Mouse (Mus musculus): Measurements from ENCODE around the gene Sbno2. TPM values are rescaled to one million over a fixed set of nuclear protein-coding genes. Genes with fewer than 3 reads are reported as not detected.

The Sbno2 gene
- total RNA-seq, 2 experiments from 2014 or later, result 16.9 to 19.1 TPM

- ATAC-seq (replicated peaks; ENCODE audit: poor library complexity), result no peak
These were observed 22.5 kb upstream of the Sbno2 start for GRCm38 (mm10) chr10:80127920-80128319.

- ATAC-seq (replicated peaks; ENCODE audit: poor library complexity), result peak; percentile 85
These were observed 18.7 kb upstream of the Sbno2 start for GRCm38 (mm10) chr10:80123932-80124562.

- peak; percentile 12; the same call in 1 of the 2 replicates for ATAC-seq (replicated peaks; ENCODE audit: poor library complexity)
These were observed 16.3 kb upstream of the Sbno2 start for GRCm38 (mm10) chr10:80121639-80122038.

- ATAC-seq (replicated peaks; ENCODE audit: poor library complexity), result no peak
These were observed 14.8 kb upstream of the Sbno2 start for GRCm38 (mm10) chr10:80120146-80120545.

- no peak for ATAC-seq (replicated peaks; ENCODE audit: poor library complexity)
These were observed 13.2 kb upstream of the Sbno2 start for GRCm38 (mm10) chr10:80118552-80118951.

- no peak for ATAC-seq (replicated peaks; ENCODE audit: poor library complexity)
These were observed 12.4 kb upstream of the Sbno2 start for GRCm38 (mm10) chr10:80117736-80118135.

- peak; percentile 15 for ATAC-seq (replicated peaks; ENCODE audit: poor library complexity)
These were observed 11.7 kb upstream of the Sbno2 start for GRCm38 (mm10) chr10:80116927-80117691.

GRCm38 (mm10) chr10:80116563-80116926, 11.2 kb upstream of the Sbno2 start:
- no peak for ATAC-seq (replicated peaks; ENCODE audit: poor library complexity)

- ATAC-seq (replicated peaks; ENCODE audit: poor library complexity), result no peak
These were observed 10.6 kb upstream of the Sbno2 start for GRCm38 (mm10) chr10:80115944-80116335.

- peak; percentile 78 for ATAC-seq (replicated peaks; ENCODE audit: poor library complexity)
These were observed 10.0 kb upstream of the Sbno2 start, which contains the start of gene Stk11 for GRCm38 (mm10) chr10:80115290-80115943. Gene Stk11 (plus strand): TSS chr10:80115803.

GRCm38 (mm10) chr10:80114341-80115284, 9.2 kb upstream of the Sbno2 start:
- ATAC-seq (replicated peaks; ENCODE audit: poor library complexity), result peak; percentile 58

GRCm38 (mm10) chr10:80107678-80108077, 2.3 kb upstream of the Sbno2 start:
- ATAC-seq (replicated peaks; ENCODE audit: poor library complexity), result no peak

GRCm38 (mm10) chr10:80105926-80106325, 555 bp upstream of the Sbno2 start:
- ATAC-seq (replicated peaks; ENCODE audit: poor library complexity), result no peak

- ATAC-seq (replicated peaks; ENCODE audit: poor library complexity), result no peak
These were observed 1.2 kb downstream of the Sbno2 start for GRCm38 (mm10) chr10:80104181-80104580.

GRCm38 (mm10) chr10:80103032-80103431, 2.3 kb downstream of the Sbno2 start:
- ATAC-seq (replicated peaks; ENCODE audit: poor library complexity), result peak; percentile 33

- ATAC-seq (replicated peaks; ENCODE audit: poor library complexity), result peak; percentile 83
These were observed 3.0 kb downstream of the Sbno2 start for GRCm38 (mm10) chr10:80102216-80102915.

GRCm38 (mm10) chr10:80100982-80101381, 4.4 kb downstream of the Sbno2 start:
- peak; percentile 12; the same call in 1 of the 2 replicates for ATAC-seq (replicated peaks; ENCODE audit: poor library complexity)

- peak; percentile 20; the same call in 1 of the 2 replicates for ATAC-seq (replicated peaks; ENCODE audit: poor library complexity)
These were observed 6.7 kb downstream of the Sbno2 start for GRCm38 (mm10) chr10:80098630-80099029.

- ATAC-seq (replicated peaks; ENCODE audit: poor library complexity), result no peak
These were observed 8.1 kb downstream of the Sbno2 start for GRCm38 (mm10) chr10:80097275-80097674.

GRCm38 (mm10) chr10:80095547-80095946, 9.8 kb downstream of the Sbno2 start:
- no peak for ATAC-seq (replicated peaks; ENCODE audit: poor library complexity)
